Mouse (Mus musculus) neural tube, embryonic 15.5 days (tissue): ENCODE data around the gene Pygb. TPM values are rescaled to one million over a fixed set of nuclear protein-coding genes. Genes with fewer than 3 reads are reported as not detected.

Experiments
- ATAC-seq: fragments of 200-750 bp; cut with Nextera tagmentation; 2 replicates; pipeline ENCODE4 v1.8.0; 2017; ENCODE audit warnings: mild to moderate bottlenecking, moderate TSS enrichment, moderate library complexity; ENCODE audit not compliant: low FRiP score
- H3K27ac ChIP-seq: fragments of 300-500 bp; sonication (generic); replicated peaks from 2 replicates; pipeline ENCODE4 v1.5.1; 2015; ENCODE audit warnings: mild to moderate bottlenecking, inconsistent platforms
- H3K27me3 ChIP-seq: fragments of 300-500 bp; sonication (generic); replicated peaks from 2 replicates; pipeline ENCODE4 v1.6.1; 2015; ENCODE audit warnings: inconsistent platforms
- H3K36me3 ChIP-seq: fragments of 300-500 bp; sonication (generic); 2 replicates; pipeline ENCODE4 v1.6.1; 2015; ENCODE audit warnings: inconsistent platforms
- H3K4me1 ChIP-seq: fragments of 300-500 bp; sonication (generic); 2 replicates; pipeline ENCODE4 v1.6.1; 2015; ENCODE audit warnings: inconsistent platforms
- H3K4me2 ChIP-seq: fragments of 300-500 bp; sonication (generic); 2 replicates; pipeline ENCODE4 v1.6.1; 2015; ENCODE audit warnings: inconsistent platforms, mild to moderate bottlenecking, moderate library complexity
- H3K4me3 ChIP-seq: fragments of 300-500 bp; sonication (generic); replicated peaks from 2 replicates; pipeline ENCODE4 v1.5.1; 2015; ENCODE audit warnings: mild to moderate bottlenecking, inconsistent platforms
- H3K9ac ChIP-seq: fragments of 300-500 bp; sonication (generic); replicated peaks from 2 replicates; pipeline ENCODE4 v1.6.1; 2015; ENCODE audit warnings: mild to moderate bottlenecking, inconsistent platforms
- H3K9me3 ChIP-seq: fragments of 300-500 bp; sonication (generic); replicated peaks from 2 replicates; pipeline ENCODE4 v1.6.1; 2016; ENCODE audit warnings: inconsistent platforms
- WGBS: fragments of 180-500 bp; shearing (Covaris S2); methylation state at CpG from one replicate; pipeline ENCODE4 v1.1.7; 2015; ENCODE audit warnings: mixed read lengths; 5-methylcytosine and 5-hydroxymethylcytosine counted together
- polyA plus RNA-seq: library from polyadenylated mRNA; unstranded; fragments of >200 nt; fragmentation: Nextera tagmentation; extraction: Ambion mirVana; gene quantifications from 2 replicates; pipeline ENCODE4 v1.2.1, GENCODE M21; 2015

The Pygb gene
- polyA plus RNA-seq, 1 experiment from 2014 or later: 158 TPM

- Histone ChIP-seq H3K36me3 (peaks cover 52% of the 10 kb centered on the region), H3K4me2 (no peak overlapping the region), H3K9me3 (no peaks in the 10 kb centered on the region), H3K4me3 (no peak overlapping the region), H3K27me3 (no peaks in the 10 kb centered on the region), H3K4me1 (no peaks in the 10 kb centered on the region), H3K9ac (no peak overlapping the region), H3K27ac (no peak overlapping the region)
- ATAC-seq: no peak
- 90% methylated on average over 5 of the region's 5 CpGs for WGBS
Observed at GRCm38 (mm10) chr2:150800616-150801015, 14.1 kb downstream of the Pygb start.

- Histone ChIP-seq H3K4me3 (no peak overlapping the region), H3K36me3 (peaks cover 58% of the 10 kb centered on the region), H3K9ac (no peak overlapping the region), H3K27me3 (no peaks in the 10 kb centered on the region), H3K27ac (no peak overlapping the region), H3K4me1 (no peaks in the 10 kb centered on the region), H3K9me3 (no peaks in the 10 kb centered on the region), H3K4me2 (no peak overlapping the region)
- 92% methylated on average over 1 of the region's 1 CpGs for WGBS
- no peak for ATAC-seq
Observed at GRCm38 (mm10) chr2:150803035-150803434, 16.5 kb downstream of the Pygb start.

DNA sequence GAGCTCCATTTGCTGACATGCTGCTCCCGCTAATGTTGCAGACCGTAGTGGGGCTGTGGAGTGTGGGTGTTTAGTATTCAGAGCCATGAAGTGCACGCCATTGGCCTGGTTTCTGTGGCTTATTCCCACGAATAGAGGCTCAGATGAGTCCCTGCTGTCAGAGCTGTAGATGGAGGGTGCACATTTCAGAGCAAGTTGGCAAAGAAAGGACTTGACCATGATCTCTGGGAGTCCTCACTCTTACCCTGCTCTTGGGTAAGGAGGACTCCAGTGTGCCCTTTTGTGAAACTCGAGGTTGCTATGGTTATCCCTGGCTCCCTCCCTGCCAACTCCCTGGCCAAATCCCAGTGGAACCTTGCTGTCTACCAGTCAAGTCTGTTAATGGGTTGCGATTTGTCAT, 21.8 kb downstream of the Pygb start:
- no peaks in the 10 kb centered on the region for H3K4me1 ChIP-seq
- peak overlapping the region; percentile 28; the same call in 1 of the 2 replicates for H3K27ac ChIP-seq
- no peak overlapping the region for H3K9ac ChIP-seq
- H3K9me3 ChIP-seq: no peaks in the 10 kb centered on the region
- H3K4me2 ChIP-seq: no peak overlapping the region
- 67% methylated on average over 6 of the region's 6 CpGs for WGBS
- peaks cover 76% of the 10 kb centered on the region for H3K36me3 ChIP-seq
- H3K4me3 ChIP-seq: no peak overlapping the region
- H3K27me3 ChIP-seq: no peaks in the 10 kb centered on the region
- ATAC-seq: peak; percentile 78

- H3K9ac ChIP-seq: no peak overlapping the region
- H3K4me1 ChIP-seq: no peaks in the 10 kb centered on the region
- H3K4me3 ChIP-seq: no peak overlapping the region
- no peak overlapping the region for H3K4me2 ChIP-seq
- H3K9me3 ChIP-seq: no peaks in the 10 kb centered on the region
- peak overlapping the region; percentile 28; the same call in 1 of the 2 replicates for H3K27ac ChIP-seq
- no peaks in the 10 kb centered on the region for H3K27me3 ChIP-seq
- WGBS: 83% methylated on average over 6 of the region's 6 CpGs
- peak; percentile 53 for ATAC-seq
- peaks cover 80% of the 10 kb centered on the region for H3K36me3 ChIP-seq
Observed at GRCm38 (mm10) chr2:150808812-150809211, 22.3 kb downstream of the Pygb start.

- peaks cover 88% of the 10 kb centered on the region for H3K36me3 ChIP-seq
- no peaks in the 10 kb centered on the region for H3K4me1 ChIP-seq
- no peak for ATAC-seq
- H3K27me3 ChIP-seq: no peaks in the 10 kb centered on the region
- H3K27ac ChIP-seq: no peak overlapping the region
- H3K9me3 ChIP-seq: no peaks in the 10 kb centered on the region
- 88% methylated on average over 5 of the region's 5 CpGs for WGBS
- H3K4me2 ChIP-seq: no peak overlapping the region
- no peak overlapping the region for H3K4me3 ChIP-seq
- no peak overlapping the region for H3K9ac ChIP-seq
Observed at GRCm38 (mm10) chr2:150810603-150811002, 24.1 kb downstream of the Pygb start.

GRCm38 (mm10) chr2:150812816-150813215, 26.3 kb downstream of the Pygb start:
- Histone ChIP-seq H3K9me3 (no peaks in the 10 kb centered on the region), H3K27ac (no peak overlapping the region), H3K9ac (no peak overlapping the region), H3K27me3 (no peaks in the 10 kb centered on the region), H3K4me1 (no peaks in the 10 kb centered on the region), H3K4me2 (no peak overlapping the region), H3K4me3 (no peak overlapping the region), H3K36me3 (peaks cover 93% of the 10 kb centered on the region)
- 93% methylated on average over 6 of the region's 6 CpGs for WGBS
- no peak for ATAC-seq

DNA sequence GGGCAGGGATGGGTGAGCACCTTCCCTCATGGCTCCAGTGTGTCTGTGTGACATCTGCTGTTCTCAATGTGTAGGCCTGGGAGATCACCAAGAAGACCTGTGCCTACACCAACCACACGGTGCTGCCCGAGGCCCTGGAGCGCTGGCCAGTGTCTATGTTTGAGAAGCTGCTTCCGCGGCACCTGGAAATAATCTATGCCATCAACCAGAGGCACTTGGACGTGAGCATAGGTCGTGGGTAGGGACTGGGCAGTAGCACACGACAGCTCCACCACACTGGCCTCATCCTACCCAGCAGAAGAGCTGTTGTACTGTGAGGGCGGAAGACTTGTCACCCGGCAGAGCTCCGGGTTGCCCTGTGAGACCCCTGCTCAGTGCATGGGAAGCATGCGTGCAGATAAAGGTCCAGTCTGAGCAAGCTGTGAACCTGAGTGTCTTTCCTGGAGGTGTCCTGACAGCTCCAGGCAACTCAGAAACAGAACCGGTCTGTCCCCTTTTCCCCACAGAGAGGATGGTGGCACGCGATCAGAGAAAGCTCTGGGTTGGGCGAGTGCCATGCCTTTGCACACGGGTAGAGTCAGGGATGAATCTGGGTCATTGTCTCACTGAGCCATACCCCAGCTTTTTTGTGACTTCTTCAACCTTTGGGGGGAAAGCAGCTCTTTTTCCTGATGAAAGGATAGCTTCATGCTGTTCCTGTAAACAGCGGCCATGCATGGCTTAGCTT, 30.3 kb downstream of the Pygb start:
- Histone ChIP-seq H3K27ac (no peak overlapping the region), H3K9me3 (no peaks in the 10 kb centered on the region), H3K27me3 (no peaks in the 10 kb centered on the region), H3K4me2 (no peak overlapping the region), H3K36me3 (peaks cover 92% of the 10 kb centered on the region), H3K4me1 (no peaks in the 10 kb centered on the region), H3K4me3 (no peak overlapping the region), H3K9ac (no peak overlapping the region)
- WGBS: 94% methylated on average over 18 of the region's 18 CpGs
- ATAC-seq: no peak

- Histone ChIP-seq H3K4me1 (no peaks in the 10 kb centered on the region), H3K36me3 (peaks cover 81% of the 10 kb centered on the region), H3K9ac (no peak overlapping the region), H3K27me3 (no peaks in the 10 kb centered on the region), H3K4me2 (no peak overlapping the region), H3K9me3 (no peaks in the 10 kb centered on the region), H3K4me3 (no peak overlapping the region), H3K27ac (no peak overlapping the region)
- no peak for ATAC-seq
- 92% methylated on average over 8 of the region's 8 CpGs for WGBS
Observed at GRCm38 (mm10) chr2:150818742-150819141, 32.2 kb downstream of the Pygb start.

- Histone ChIP-seq H3K4me2 (no peak overlapping the region), H3K27ac (no peak overlapping the region), H3K9me3 (no peaks in the 10 kb centered on the region), H3K36me3 (peaks cover 80% of the 10 kb centered on the region), H3K4me1 (no peaks in the 10 kb centered on the region), H3K4me3 (no peak overlapping the region), H3K9ac (no peak overlapping the region), H3K27me3 (no peaks in the 10 kb centered on the region)
- 91% methylated on average over 8 of the region's 8 CpGs for WGBS
- no peak for ATAC-seq
Observed at GRCm38 (mm10) chr2:150820720-150821119, 34.2 kb downstream of the Pygb start.

- no peaks in the 10 kb centered on the region for H3K9me3 ChIP-seq
- ATAC-seq: no peak
- H3K36me3 ChIP-seq: peaks cover 80% of the 10 kb centered on the region
- H3K27ac ChIP-seq: no peak overlapping the region
- no peaks in the 10 kb centered on the region for H3K4me1 ChIP-seq
- H3K4me3 ChIP-seq: no peak overlapping the region
- no peaks in the 10 kb centered on the region for H3K27me3 ChIP-seq
- 82% methylated on average over 8 of the region's 8 CpGs for WGBS
- no peak overlapping the region for H3K4me2 ChIP-seq
- no peak overlapping the region for H3K9ac ChIP-seq
Observed at GRCm38 (mm10) chr2:150822987-150823386, 36.5 kb downstream of the Pygb start.

GRCm38 (mm10) chr2:150826426-150826825, 39.9 kb downstream of the Pygb start:
- H3K4me3 ChIP-seq: no peak overlapping the region

GRCm38 (mm10) chr2:150828164-150828563, 41.6 kb downstream of the Pygb start:
- Histone ChIP-seq H3K4me2 (no peak overlapping the region), H3K36me3 (peaks cover 96% of the 10 kb centered on the region), H3K27ac (no peak overlapping the region), H3K9ac (no peak overlapping the region), H3K27me3 (no peaks in the 10 kb centered on the region), H3K4me3 (no peak overlapping the region), H3K4me1 (no peaks in the 10 kb centered on the region), H3K9me3 (no peaks in the 10 kb centered on the region)
- WGBS: 89% methylated on average over 3 of the region's 3 CpGs
- no peak for ATAC-seq

More at GRCm38 (mm10) chr2:150826426-150826825, 39.9 kb downstream of the Pygb start:
- Histone ChIP-seq H3K27me3 (no peaks in the 10 kb centered on the region), H3K9ac (no peak overlapping the region), H3K9me3 (no peaks in the 10 kb centered on the region), H3K36me3 (peaks cover 84% of the 10 kb centered on the region), H3K4me2 (no peak overlapping the region), H3K4me1 (no peaks in the 10 kb centered on the region), H3K27ac (no peak overlapping the region)
- 93% methylated on average over 3 of the region's 3 CpGs for WGBS
- ATAC-seq: no peak
